Mouse (Mus musculus): Measurements from ENCODE around the gene Cutc. TPM values are rescaled to one million over a fixed set of nuclear protein-coding genes. Genes with fewer than 3 reads are reported as not detected.

The Cutc gene
- polyA plus RNA-seq, 1 experiment from 2014 or later, result 13.1 TPM

DNA sequence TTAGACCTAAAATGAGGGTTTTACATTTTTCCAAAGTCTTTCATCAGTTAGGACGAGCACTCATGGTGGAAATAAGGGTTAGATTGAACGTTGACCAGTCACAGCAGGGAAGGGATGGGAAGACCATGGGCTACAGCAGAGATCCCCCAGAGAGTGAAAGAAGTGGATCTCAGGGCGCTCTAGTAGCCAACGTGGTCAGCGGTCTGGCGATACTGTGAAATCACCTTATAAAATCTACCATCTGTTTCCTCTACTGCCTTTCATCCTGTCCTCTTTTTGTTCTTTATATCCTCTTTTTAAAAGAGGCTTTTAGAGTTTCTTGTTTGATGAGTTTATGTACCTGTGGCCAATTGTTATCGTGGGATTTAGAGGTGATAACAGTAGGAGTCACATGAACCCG is 32.0 kb downstream of the Cutc start:
- 79% methylated on average over 8 of the region's 8 CpGs for WGBS
- Histone ChIP-seq H3K4me3 (no peak overlapping the region), H3K9me3 (replicated peaks) (no peaks in the 10 kb centered on the region), H3K27me3 (ENCODE audit: low read depth, poor library complexity, severe bottlenecking) (no peaks in the 10 kb centered on the region), H3K36me3 (no peaks in the 10 kb centered on the region), H3K4me1 (no peaks in the 10 kb centered on the region), H3K27ac (no peak overlapping the region)
- DNase-seq (ENCODE audit: low spot score), result no peak

DNA sequence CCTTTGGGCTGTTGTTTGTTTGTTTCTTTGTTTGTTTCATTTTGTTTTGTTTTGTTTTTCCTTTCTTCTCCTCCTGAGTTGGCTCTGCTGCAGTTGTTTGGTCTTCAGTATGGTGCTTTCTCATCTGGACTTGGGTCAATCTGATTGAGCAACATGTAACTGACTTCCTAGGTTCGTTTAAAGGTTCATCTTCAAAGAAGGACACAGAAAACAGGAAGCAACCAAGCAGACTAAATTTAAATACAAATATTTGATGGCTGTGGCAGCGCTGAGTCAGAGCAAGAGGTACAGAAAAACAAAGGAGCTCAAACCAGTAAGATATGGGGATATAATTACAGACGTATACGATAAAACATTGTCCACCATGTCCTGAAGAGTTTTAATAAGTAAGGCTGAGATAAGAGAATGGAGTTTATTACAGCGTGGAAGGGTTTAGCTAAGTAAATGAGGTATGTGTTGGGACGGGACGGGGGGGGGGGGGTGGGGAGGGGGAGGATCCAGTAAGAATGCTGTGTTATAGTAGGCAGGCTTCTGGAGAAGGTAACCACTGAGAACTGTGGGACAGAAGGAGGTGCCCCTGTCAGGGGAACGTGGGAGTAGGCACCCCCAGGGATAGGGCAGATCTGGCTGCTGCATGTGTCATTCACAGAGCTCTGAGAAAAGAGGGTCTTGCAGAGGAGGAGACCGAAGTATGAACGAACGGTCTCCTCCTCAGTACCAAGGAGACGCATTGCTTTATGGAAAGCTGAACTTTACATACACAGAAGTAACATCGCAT is 33.6 kb downstream of the Cutc start:
- Histone ChIP-seq H3K9me3 (replicated peaks) (no peaks in the 10 kb centered on the region), H3K36me3 (no peaks in the 10 kb centered on the region), H3K27me3 (ENCODE audit: low read depth, poor library complexity, severe bottlenecking) (no peaks in the 10 kb centered on the region), H3K4me1 (no peaks in the 10 kb centered on the region), H3K27ac (no peak overlapping the region), H3K4me3 (no peak overlapping the region)
- DNase-seq (ENCODE audit: low spot score), result no peak
- 81% methylated on average over 13 of the region's 13 CpGs for WGBS

DNA sequence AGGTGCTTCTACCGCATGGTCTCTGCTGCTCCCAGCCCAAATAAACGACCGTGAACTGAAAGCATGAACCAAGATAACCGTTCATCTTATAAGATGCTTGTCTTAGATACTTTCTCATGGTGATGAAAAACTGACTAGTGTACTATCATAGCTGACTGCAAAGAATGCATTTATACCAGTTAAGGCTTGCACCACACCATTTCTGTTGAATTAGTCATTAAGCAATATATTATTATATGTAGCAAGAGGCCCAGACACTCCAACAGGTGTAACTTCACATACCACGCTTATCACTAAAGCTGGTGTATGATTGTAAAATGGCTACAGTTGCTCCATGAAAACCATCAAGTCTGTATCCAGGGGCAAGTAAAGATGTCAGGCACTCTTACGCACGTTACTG is 37.0 kb downstream of the Cutc start:
- no peak for DNase-seq (ENCODE audit: low spot score)
- no peaks in the 10 kb centered on the region for H3K9me3 ChIP-seq (replicated peaks)
- no peaks in the 10 kb centered on the region for H3K4me1 ChIP-seq
- no peaks in the 10 kb centered on the region for H3K36me3 ChIP-seq
- no peak overlapping the region for H3K27ac ChIP-seq
- 90% methylated on average over 7 of the region's 7 CpGs for WGBS
- no peak overlapping the region for H3K4me3 ChIP-seq
- no peaks in the 10 kb centered on the region for H3K27me3 ChIP-seq (ENCODE audit: low read depth, poor library complexity, severe bottlenecking)

DNA sequence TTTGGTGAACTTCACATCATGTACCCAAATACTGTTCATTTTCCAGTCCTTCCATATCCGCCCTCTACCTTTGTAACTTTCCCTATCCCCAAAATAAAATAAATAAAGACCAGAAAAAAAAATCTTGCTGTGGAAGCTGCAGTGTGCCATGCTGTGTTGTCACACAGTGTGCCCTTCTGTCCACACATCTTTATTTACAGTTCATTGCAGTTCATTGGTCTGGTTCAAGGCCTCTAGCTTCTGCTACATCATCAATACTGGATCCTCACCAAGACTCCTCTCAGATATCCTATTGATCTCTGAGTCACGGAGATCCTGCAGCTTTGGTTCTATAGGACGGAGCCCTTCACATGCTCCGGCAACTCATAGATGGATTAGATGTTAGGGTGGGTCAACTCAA is 39.7 kb downstream of the Cutc start:
- Histone ChIP-seq H3K36me3 (no peaks in the 10 kb centered on the region), H3K4me3 (no peak overlapping the region), H3K4me1 (no peaks in the 10 kb centered on the region), H3K9me3 (replicated peaks) (no peaks in the 10 kb centered on the region), H3K27me3 (ENCODE audit: low read depth, poor library complexity, severe bottlenecking) (no peaks in the 10 kb centered on the region), H3K27ac (no peak overlapping the region)
- WGBS, result 94% methylated on average over 4 of the region's 4 CpGs
- DNase-seq (ENCODE audit: low spot score), result no peak

DNA sequence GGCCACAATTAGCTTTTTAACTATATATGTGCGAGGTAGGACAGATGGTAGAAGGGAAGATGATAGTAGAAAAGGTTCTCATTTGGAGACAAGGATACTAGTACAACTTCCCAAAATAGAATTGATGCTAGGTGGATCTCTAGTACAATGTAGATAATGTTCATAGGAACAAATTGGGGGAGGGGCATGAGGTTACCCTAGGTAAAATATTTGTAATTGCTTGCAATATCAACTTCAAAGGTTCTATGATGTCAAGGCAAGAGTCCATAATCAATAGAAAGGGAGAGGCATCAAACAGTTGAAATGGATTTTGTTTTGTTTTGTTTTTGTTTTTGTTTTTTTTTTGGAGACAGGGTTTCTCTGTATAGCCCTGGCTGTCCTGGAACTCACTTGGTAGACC is 41.2 kb downstream of the Cutc start:
- Histone ChIP-seq H3K27ac (no peak overlapping the region), H3K4me3 (no peak overlapping the region), H3K9me3 (replicated peaks) (no peaks in the 10 kb centered on the region), H3K27me3 (ENCODE audit: low read depth, poor library complexity, severe bottlenecking) (no peaks in the 10 kb centered on the region), H3K4me1 (no peaks in the 10 kb centered on the region), H3K36me3 (no peaks in the 10 kb centered on the region)
- 85% methylated on average over 1 of the region's 1 CpGs for WGBS
- DNase-seq (ENCODE audit: low spot score), result no peak

DNA sequence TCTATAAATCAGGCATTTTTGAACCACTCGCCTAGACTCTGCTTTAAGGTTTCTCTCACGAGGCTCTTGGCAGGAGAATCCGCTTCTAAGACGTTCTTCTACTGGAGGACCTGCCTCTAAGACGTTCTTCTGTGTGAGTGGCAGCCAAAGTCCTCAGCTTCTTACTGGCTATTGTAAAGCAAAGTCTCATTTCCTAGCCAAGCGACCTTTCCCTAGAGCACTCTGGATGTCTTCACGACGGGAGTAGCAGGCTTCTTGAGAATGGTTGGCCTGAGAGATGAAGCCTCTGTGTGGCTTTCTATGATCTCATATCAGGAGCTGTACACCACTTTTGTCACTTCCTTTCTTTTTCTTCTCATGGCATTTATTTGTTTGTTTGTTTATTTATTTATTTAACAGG is 42.7 kb downstream of the Cutc start:
- DNase-seq (ENCODE audit: low spot score), result no peak
- H3K27ac ChIP-seq, result no peak overlapping the region
- H3K27me3 ChIP-seq (ENCODE audit: low read depth, poor library complexity, severe bottlenecking), result no peaks in the 10 kb centered on the region
- WGBS, result 89% methylated on average over 8 of the region's 8 CpGs
- no peak overlapping the region for H3K4me3 ChIP-seq
- H3K4me1 ChIP-seq, result no peaks in the 10 kb centered on the region
- H3K9me3 ChIP-seq (replicated peaks), result no peaks in the 10 kb centered on the region
- no peaks in the 10 kb centered on the region for H3K36me3 ChIP-seq

DNA sequence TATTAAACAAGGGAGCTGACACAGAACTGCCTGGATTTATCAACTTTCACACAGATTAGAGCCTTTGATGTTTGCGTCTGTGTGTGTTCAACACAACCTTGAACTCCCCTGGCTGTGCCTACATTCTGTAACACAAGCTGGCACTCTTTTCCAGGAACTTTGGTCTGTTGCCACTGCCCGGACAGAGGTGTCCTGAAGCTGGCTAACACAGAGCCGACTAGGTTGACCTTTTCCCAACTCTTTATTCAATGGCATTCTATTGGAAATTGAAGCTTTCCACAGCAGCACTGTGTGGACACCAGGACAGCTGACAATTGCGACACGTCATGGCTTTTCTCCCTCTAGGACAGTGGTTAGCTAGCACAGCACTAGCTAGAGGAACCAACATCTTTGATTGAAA is 44.4 kb downstream of the Cutc start:
- H3K36me3 ChIP-seq, result no peaks in the 10 kb centered on the region
- no peak for DNase-seq (ENCODE audit: low spot score)
- 82% methylated on average over 5 of the region's 5 CpGs for WGBS

DNA sequence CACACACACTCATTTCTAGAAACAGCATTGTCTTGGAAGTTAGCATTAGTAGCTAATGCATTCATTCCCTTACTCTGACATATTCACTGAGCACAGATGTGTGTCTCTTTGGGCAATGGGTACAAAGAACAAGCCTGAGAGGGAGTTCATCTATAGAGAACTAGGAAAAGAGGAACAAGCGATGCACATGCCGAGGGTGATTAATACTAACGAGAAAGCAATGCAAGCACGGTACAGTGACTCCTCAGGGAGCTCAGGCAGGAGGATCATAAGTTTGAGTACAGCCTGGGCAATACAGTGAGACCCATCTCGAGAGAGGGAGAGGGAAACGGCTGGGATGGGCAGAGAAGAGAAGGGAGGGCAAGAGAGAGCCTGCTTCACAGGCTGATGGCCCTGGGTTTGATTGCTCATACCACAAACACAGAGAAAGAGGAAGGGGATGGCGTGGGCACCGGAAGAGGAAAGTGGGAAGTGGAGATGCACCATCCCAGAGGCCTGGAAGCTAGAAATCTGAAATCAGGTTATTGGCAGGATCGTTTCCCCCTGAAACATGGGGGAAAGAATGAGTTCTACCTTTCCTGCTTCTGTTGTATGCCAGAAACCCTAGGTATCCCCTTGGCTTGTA is 48.7 kb downstream of the Cutc start:
- 85% methylated on average over 9 of the region's 9 CpGs for WGBS
- Histone ChIP-seq H3K4me3 (no peak overlapping the region), H3K27me3 (ENCODE audit: low read depth, poor library complexity, severe bottlenecking) (no peaks in the 10 kb centered on the region), H3K36me3 (no peaks in the 10 kb centered on the region), H3K27ac (no peak overlapping the region), H3K9me3 (replicated peaks) (no peaks in the 10 kb centered on the region), H3K4me1 (no peaks in the 10 kb centered on the region)
- DNase-seq (ENCODE audit: low spot score), result no peak

More for the DNA sequence above, 44.4 kb downstream of the Cutc start:
- H3K27ac ChIP-seq, result no peak overlapping the region
- H3K27me3 ChIP-seq (ENCODE audit: low read depth, poor library complexity, severe bottlenecking), result no peaks in the 10 kb centered on the region
- H3K9me3 ChIP-seq (replicated peaks), result no peaks in the 10 kb centered on the region
- no peak overlapping the region for H3K4me3 ChIP-seq
- H3K4me1 ChIP-seq, result no peaks in the 10 kb centered on the region

DNA sequence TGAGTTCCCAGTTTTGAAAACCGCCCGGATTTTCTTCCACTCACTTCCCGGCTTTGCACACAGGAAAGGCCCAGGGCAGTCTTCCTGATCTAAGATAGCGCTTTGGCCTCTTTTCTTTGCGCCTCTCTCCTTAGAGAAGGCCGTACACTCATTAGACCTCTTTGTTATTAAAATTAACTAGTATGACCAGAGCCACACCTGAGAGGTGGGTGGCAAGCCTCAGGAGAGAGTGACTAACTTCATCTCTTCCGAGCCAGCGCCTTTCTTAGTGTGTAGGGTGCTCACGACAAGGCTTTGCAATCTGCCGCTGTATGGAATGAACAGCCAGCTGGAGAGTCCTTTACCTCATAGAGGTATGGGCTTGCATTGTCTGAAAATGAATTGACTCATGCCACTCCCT is 51.1 kb downstream of the Cutc start:
- Histone ChIP-seq H3K27me3 (ENCODE audit: low read depth, poor library complexity, severe bottlenecking) (no peaks in the 10 kb centered on the region), H3K27ac (no peak overlapping the region), H3K4me1 (no peaks in the 10 kb centered on the region), H3K4me3 (no peak overlapping the region), H3K36me3 (no peaks in the 10 kb centered on the region), H3K9me3 (replicated peaks) (no peaks in the 10 kb centered on the region)
- DNase-seq (ENCODE audit: low spot score), result no peak
- WGBS, result 89% methylated on average over 10 of the region's 10 CpGs

DNA sequence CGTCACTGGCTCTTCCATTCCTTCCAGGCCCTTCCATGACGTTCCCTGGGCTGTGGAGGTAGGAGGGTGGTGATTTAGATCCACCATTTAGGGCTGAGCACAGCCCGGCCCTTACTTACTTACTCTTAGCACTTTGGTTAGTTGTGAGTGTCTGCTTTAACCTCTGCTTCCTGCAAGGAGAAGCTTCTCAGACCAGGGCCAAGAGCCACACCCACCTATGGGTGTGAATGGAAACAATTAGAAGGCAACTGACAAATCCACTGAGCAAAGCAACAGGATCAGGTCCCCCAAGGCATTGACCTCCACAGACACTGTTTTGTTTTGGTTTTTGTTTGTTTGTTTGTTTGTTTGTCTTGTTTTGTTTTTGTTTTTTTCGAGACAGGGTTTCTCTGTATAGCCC is 56.5 kb downstream of the Cutc start:
- Histone ChIP-seq H3K9me3 (replicated peaks) (no peaks in the 10 kb centered on the region), H3K4me1 (no peaks in the 10 kb centered on the region), H3K27me3 (ENCODE audit: low read depth, poor library complexity, severe bottlenecking) (no peaks in the 10 kb centered on the region), H3K4me3 (no peak overlapping the region), H3K36me3 (no peaks in the 10 kb centered on the region), H3K27ac (no peak overlapping the region)
- no peak for DNase-seq (ENCODE audit: low spot score)
- 46% methylated on average over 4 of the region's 4 CpGs for WGBS

DNA sequence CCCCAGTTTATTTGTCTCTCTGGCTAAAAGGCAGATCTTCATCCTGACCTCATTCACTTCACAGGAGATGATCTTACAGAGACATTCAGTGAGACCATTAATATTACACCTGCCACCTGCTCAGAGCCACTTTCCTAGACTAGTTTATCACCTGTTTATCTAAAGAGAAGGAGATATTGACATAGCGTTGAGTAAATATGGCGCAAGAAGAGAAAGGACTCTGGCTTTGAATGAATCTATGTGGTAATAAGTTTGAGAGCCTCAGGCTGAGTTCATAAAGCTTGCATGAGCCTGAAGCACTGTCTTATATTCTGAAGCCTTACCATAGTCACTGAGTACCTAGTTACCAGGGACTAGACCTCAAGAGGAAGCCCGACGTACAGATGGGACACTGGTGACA is 58.6 kb downstream of the Cutc start:
- Histone ChIP-seq H3K4me3 (no peak overlapping the region), H3K36me3 (no peaks in the 10 kb centered on the region), H3K27me3 (ENCODE audit: low read depth, poor library complexity, severe bottlenecking) (no peaks in the 10 kb centered on the region), H3K27ac (no peak overlapping the region), H3K4me1 (no peaks in the 10 kb centered on the region), H3K9me3 (replicated peaks) (no peaks in the 10 kb centered on the region)
- no peak for DNase-seq (ENCODE audit: low spot score)
- WGBS, result 94% methylated on average over 4 of the region's 4 CpGs

DNA sequence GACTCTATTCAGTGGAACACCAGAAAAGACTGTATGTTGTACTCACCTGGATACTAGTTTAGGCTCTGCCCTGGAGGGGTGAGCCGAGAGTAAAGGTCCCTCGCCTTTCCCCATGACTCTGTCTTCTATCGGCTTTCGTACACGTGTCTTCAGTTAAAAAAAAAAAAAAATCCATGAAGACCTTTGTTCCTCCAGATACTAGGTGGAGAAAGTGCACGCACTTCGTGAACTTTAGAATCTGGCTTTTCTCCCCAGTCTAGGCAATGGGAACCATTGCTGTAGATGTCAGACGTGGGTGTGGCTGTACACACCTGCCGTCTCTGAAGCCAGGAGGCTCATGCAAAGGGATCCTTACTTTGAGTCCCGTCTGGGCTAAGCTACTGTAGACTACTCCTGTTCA is 60.5 kb downstream of the Cutc start:
- DNase-seq (ENCODE audit: low spot score), result no peak
- Histone ChIP-seq H3K27me3 (ENCODE audit: low read depth, poor library complexity, severe bottlenecking) (no peaks in the 10 kb centered on the region), H3K36me3 (no peaks in the 10 kb centered on the region), H3K9me3 (replicated peaks) (no peaks in the 10 kb centered on the region), H3K4me3 (no peak overlapping the region), H3K4me1 (no peaks in the 10 kb centered on the region), H3K27ac (no peak overlapping the region)
- 87% methylated on average over 10 of the region's 10 CpGs for WGBS

DNA sequence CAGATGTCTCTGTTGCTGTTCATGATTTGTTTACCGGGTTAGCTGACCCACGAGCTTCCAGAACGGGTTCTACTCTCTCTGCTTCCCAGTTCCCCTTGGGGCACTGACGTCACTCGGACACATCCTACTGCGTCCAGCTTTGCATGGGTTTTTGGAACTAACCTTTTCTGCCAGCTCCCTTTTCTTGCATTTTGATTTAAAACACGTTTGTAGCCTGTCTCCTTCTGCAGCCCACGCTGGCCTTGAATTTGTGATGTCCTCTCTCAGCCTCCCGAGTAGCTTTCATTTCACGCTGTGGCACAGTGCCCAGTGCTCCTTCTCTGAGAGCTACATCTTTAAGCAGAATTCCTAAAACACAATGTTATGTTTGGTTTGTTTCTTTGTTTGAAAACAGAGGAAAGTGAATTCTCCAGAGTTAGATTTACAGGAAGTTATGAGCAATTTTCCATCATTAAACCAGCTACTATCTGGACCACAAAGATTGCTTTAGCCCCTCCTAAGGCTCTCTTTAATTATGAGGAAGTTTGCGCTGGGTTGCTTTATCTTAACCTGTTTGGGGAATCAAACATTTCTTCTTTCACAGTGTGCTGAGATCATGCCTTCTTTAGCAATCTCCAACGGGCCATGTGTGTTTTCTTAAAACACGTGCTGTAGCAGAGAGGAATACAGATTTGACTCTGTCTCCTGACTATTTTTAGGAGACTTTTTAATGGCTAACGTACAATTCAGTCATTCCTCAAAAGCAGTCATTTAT is 63.0 kb downstream of the Cutc start:
- H3K4me1 ChIP-seq, result no peaks in the 10 kb centered on the region
- DNase-seq (ENCODE audit: low spot score), result no peak
- no peaks in the 10 kb centered on the region for H3K27me3 ChIP-seq (ENCODE audit: low read depth, poor library complexity, severe bottlenecking)
- H3K36me3 ChIP-seq, result no peaks in the 10 kb centered on the region
- H3K4me3 ChIP-seq, result no peak overlapping the region
- no peak overlapping the region for H3K27ac ChIP-seq
- H3K9me3 ChIP-seq (replicated peaks), result no peaks in the 10 kb centered on the region
- 80% methylated on average over 14 of the region's 14 CpGs for WGBS

All from limb, embryonic 10.5 days (tissue).